In the genomic region with DNA sequence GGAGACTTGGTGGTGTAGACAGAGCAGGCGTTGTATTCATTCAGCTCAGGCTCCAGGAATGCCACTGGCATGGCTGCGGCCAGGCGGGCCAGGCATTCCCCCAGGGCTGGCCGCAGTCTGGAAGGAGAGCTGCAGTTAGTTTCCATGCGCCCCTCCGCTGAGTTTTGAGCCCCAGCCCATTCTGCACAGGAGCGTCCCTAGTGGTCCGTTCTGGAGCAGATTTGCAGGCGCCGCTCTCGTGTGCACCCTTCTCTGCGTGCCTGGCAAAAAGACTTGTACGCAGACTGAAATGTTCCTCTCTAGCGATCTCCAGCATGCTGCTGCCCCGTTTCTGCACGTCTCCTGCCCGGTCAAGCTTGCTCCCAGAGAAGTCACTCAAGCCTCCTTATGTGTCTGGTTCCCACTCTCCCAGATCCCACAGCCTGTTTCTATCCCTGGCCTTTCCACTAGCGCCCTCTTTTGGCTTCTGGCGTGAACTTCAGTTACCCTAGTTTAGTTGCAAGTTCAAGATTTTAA, we compare ENCODE assay signal across 9 mouse cellular contexts.
A peak's percentile ranks its signal among the peaks of the same experiment; 100 is the strongest.
DNase-seq lines count a peak whose midpoint lies in the region; ATAC-seq and TF ChIP-seq lines count a peak whose summit lies in the region.
"Had no signal": no experiment of that assay in that cellular context is flagged by ENCODE, and none has a peak within 500 bp of the region (broad histone marks: within the 10 kb centered on the region; RNA-seq: fewer than 3 reads in every experiment).

No protein-coding gene starts in this region.

- TF ChIP-seq POLR2A in bone marrow macrophage, adult 2 months (IDR thresholded peaks at IDR 0.05; ENCODE audit: borderline replicate concordance, low read depth, low read length): no peak

- peak; percentile 82 for ATAC-seq in forebrain, postnatal 0 days
- ATAC-seq in limb, embryonic 11.5 days (ENCODE audit: insufficient number of reproducible peaks, low FRiP score, low TSS enrichment, low read depth): no peak
- ATAC-seq in neural tube, embryonic 11.5 days (ENCODE audit: insufficient read depth, low FRiP score, low TSS enrichment): no peak

- no peak overlapping the region for H3K4me2 ChIP-seq in forebrain, postnatal 0 days (ENCODE audit: low read depth)
- peak overlapping the region; percentile 24; the same call in 1 of the 2 replicates for H3K4me2 ChIP-seq in limb, embryonic 11.5 days (ENCODE audit: low read depth, severe bottlenecking)
- H3K4me2 ChIP-seq in neural tube, embryonic 11.5 days (ENCODE audit: low read depth): peak overlapping the region; percentile 9; the same call in 1 of the 2 replicates

- peak in 1 of 2 experiments; percentile 34 for DNase-seq in layer of hippocampus, adult 2 months (ENCODE audit: low spot score in 2 of 2)
- no peak for DNase-seq in layer of hippocampus, postnatal 36 days
- DNase-seq in forebrain, postnatal 0 days: peak; percentile 67
- DNase-seq in limb, embryonic 11.5 days (ENCODE audit: low spot score): peak; percentile 78
- peak; percentile 73 for DNase-seq in neural tube, embryonic 11.5 days (ENCODE audit: low spot score)
- no peak for DNase-seq in T-cell, adult 2 months (ENCODE audit: low spot score)
- DNase-seq in thymus, postnatal 10 days (ENCODE audit: low spot score in 2 of 2): no peak

- whole genome bisulfite sequencing in forebrain, postnatal 0 days: 4% methylated on average over 19 of the region's 19 CpGs
- 7% methylated on average over 19 of the region's 19 CpGs for WGBS in limb, embryonic 11.5 days
- 12% methylated on average over 19 of the region's 19 CpGs for whole genome bisulfite sequencing in neural tube, embryonic 11.5 days

- H3K27ac ChIP-seq in layer of hippocampus, adult 2 months: no peak overlapping the region
- H3K27ac ChIP-seq in bone marrow macrophage, adult 2 months (ENCODE audit: insufficient read depth, low read depth, low read length): no peak overlapping the region
- H3K27ac ChIP-seq in forebrain, postnatal 0 days (ENCODE audit: low read depth, low read length): no peak overlapping the region
- 0 out of 2 replicates have a peak overlapping the region, but pooled peaks have one; percentile 4 for H3K27ac ChIP-seq in limb, embryonic 11.5 days (replicated peaks; ENCODE audit: low read depth, low read length)
- H3K27ac ChIP-seq in neural tube, embryonic 11.5 days (ENCODE audit: low read depth, low read length): no peak overlapping the region
- H3K27ac ChIP-seq: macrophage had no signal

- H3K4me1 ChIP-seq in bone marrow macrophage, adult 2 months (ENCODE audit: control insufficient read depth, insufficient read depth, low read length): no peaks in the 10 kb centered on the region
- no peaks in the 10 kb centered on the region for H3K4me1 ChIP-seq in forebrain, postnatal 0 days (ENCODE audit: insufficient read depth)
- no peaks in the 10 kb centered on the region for H3K4me1 ChIP-seq in limb, embryonic 11.5 days (ENCODE audit: control insufficient read depth, insufficient read depth, low read length)
- H3K4me1 ChIP-seq in neural tube, embryonic 11.5 days (ENCODE audit: control insufficient read depth, insufficient read depth, low read length): no peaks in the 10 kb centered on the region

- no peaks in the 10 kb centered on the region for H3K36me3 ChIP-seq in forebrain, postnatal 0 days (ENCODE audit: insufficient read depth)
- H3K36me3 ChIP-seq in limb, embryonic 11.5 days (ENCODE audit: control insufficient read depth, insufficient read depth, low read length): no peaks in the 10 kb centered on the region; the same call in 1 of the 2 replicates
- H3K36me3 ChIP-seq in neural tube, embryonic 11.5 days (ENCODE audit: control insufficient read depth, insufficient read depth, low read length): no peaks in the 10 kb centered on the region

- H3K27me3 ChIP-seq in forebrain, postnatal 0 days (ENCODE audit: insufficient read depth, low read length): no peaks in the 10 kb centered on the region
- H3K27me3 ChIP-seq in limb, embryonic 11.5 days (ENCODE audit: control insufficient read depth, insufficient read depth, low read length): no peaks in the 10 kb centered on the region
- no peaks in the 10 kb centered on the region for H3K27me3 ChIP-seq in neural tube, embryonic 11.5 days (ENCODE audit: control insufficient read depth, insufficient read depth, low read length)

- H3K9me3 ChIP-seq in forebrain, postnatal 0 days (ENCODE audit: low read length): no peaks in the 10 kb centered on the region
- H3K9me3 ChIP-seq in limb, embryonic 11.5 days (ENCODE audit: control insufficient read depth, low read length): no peaks in the 10 kb centered on the region
- no peaks in the 10 kb centered on the region for H3K9me3 ChIP-seq in neural tube, embryonic 11.5 days (ENCODE audit: control insufficient read depth, low read length)

- H3K4me3 ChIP-seq in layer of hippocampus, adult 2 months: no peak overlapping the region
- H3K4me3 ChIP-seq in bone marrow macrophage, adult 2 months (ENCODE audit: insufficient read depth, low read length): no peak overlapping the region
- H3K4me3 ChIP-seq in forebrain, postnatal 0 days (ENCODE audit: low read depth, low read length): no peak overlapping the region
- H3K4me3 ChIP-seq in limb, embryonic 11.5 days (ENCODE audit: low read depth, low read length): no peak overlapping the region
- no peak overlapping the region for H3K4me3 ChIP-seq in neural tube, embryonic 11.5 days (ENCODE audit: low read depth, low read length)

- no peak overlapping the region for H3K9ac ChIP-seq in forebrain, postnatal 0 days
- no peak overlapping the region for H3K9ac ChIP-seq in limb, embryonic 11.5 days (ENCODE audit: low read length)
- H3K9ac ChIP-seq in neural tube, embryonic 11.5 days (ENCODE audit: low read length): no peak overlapping the region

- peak; percentile 75 for TF ChIP-seq CTCF in layer of hippocampus, adult 2 months (conservative IDR thresholded peaks at IDR 0.05)
- peak; percentile 86 for TF ChIP-seq CTCF in bone marrow macrophage, adult 2 months (IDR thresholded peaks at IDR 0.05; ENCODE audit: low read depth, low read length)
- peak; percentile 63 for TF ChIP-seq CTCF in forebrain, postnatal 0 days (IDR thresholded peaks at IDR 0.05; ENCODE audit: low read depth)

Comparison
In these comparisons a context has a peak if more than half of its experiments do, and no peak if none do; other contexts are left out.
1. DNase-seq: peak in forebrain, postnatal 0 days (single experiment), limb, embryonic 11.5 days (single experiment) and neural tube, embryonic 11.5 days (single experiment); none in layer of hippocampus, postnatal 36 days (0 of 2), T-cell, adult 2 months (single experiment) and thymus, postnatal 10 days (0 of 2).
2. Peak in every context shown above with its lines, with median percentiles within 50 percentile points of each other: CTCF ChIP-seq.